Mouse (Mus musculus) liver, embryonic 14.5 days (tissue): ENCODE results near the gene Ttc21b. TPM values are rescaled to one million over a fixed set of nuclear protein-coding genes. Genes with fewer than 3 reads are reported as not detected.

ENCODE experiments used
- ATAC-seq: fragments of 200-750 bp; cut with Nextera tagmentation; 2 replicates; pipeline ENCODE4 v1.8.0; 2017; ENCODE audit warnings: moderate number of reproducible peaks, mild to moderate bottlenecking, moderate library complexity; ENCODE audit not compliant: insufficient read depth
- DNase-seq, 3 experiments: peaks; one replicate each; pipeline ENCODE4 v3.0.0-alpha.2; 2012 to 2013; ENCODE audit warnings: low read depth in 3 of 3, low spot score in 3 of 3
- H3K27ac ChIP-seq: fragments of 300-500 bp; sonication (generic); 2 replicates; pipeline ENCODE4 v1.5.1; 2014; ENCODE audit warnings: moderate library complexity, mild to moderate bottlenecking, control low read depth, inconsistent platforms
- H3K27me3 ChIP-seq: fragments of 300-500 bp; sonication (generic); 2 replicates; pipeline ENCODE4 v1.6.1; 2014; ENCODE audit warnings: mild to moderate bottlenecking, low read length, moderate library complexity; ENCODE audit not compliant: control insufficient read depth, insufficient read depth
- H3K36me3 ChIP-seq: fragments of 300-500 bp; sonication (generic); replicated peaks from 2 replicates; pipeline ENCODE4 v1.6.1; 2014; ENCODE audit warnings: low read depth; ENCODE audit not compliant: control insufficient read depth, insufficient read depth
- H3K4me1 ChIP-seq, 2 experiments: fragments of 200-500 bp in 1 of 2; fragments of 300-500 bp in 1 of 2; sonication (generic) in 1 of 2; replicated peaks; 2 replicates each; pipeline ENCODE4 v1.6.1; 2012 to 2014; ENCODE audit warnings: antibody characterized with exemption in 1 of 2, inconsistent platforms in 1 of 2, low read length in 1 of 2; ENCODE audit not compliant: control insufficient read depth in 2 of 2, insufficient read depth in 2 of 2
- H3K4me2 ChIP-seq: fragments of 300-500 bp; sonication (generic); 2 replicates; pipeline ENCODE4 v1.6.1; 2014; ENCODE audit warnings: low read depth, mild to moderate bottlenecking, control low read depth, moderate library complexity
- H3K4me3 ChIP-seq, 2 experiments: fragments of 200-500 bp in 1 of 2; fragments of 300-500 bp in 1 of 2; sonication (generic) in 1 of 2; 2 replicates each; pipeline ENCODE4 v1.5.1; 2012 to 2014; ENCODE audit warnings: low read depth in 2 of 2, low read length in 2 of 2, mild to moderate bottlenecking in 2 of 2, control low read depth in 1 of 2, inconsistent platforms in 1 of 2, moderate library complexity in 1 of 2; ENCODE audit not compliant: insufficient read depth in 1 of 2
- H3K9ac ChIP-seq: fragments of 300-500 bp; sonication (generic); replicated peaks from 2 replicates; pipeline ENCODE4 v1.6.1; 2014; ENCODE audit warnings: mild to moderate bottlenecking, control low read depth, moderate library complexity
- H3K9me3 ChIP-seq: fragments of 300-500 bp; sonication (generic); 2 replicates; pipeline ENCODE4 v1.6.1; 2016; ENCODE audit warnings: low read length, mixed read lengths; ENCODE audit not compliant: control insufficient read depth
- CTCF ChIP-seq: IDR thresholded peaks from 2 replicates; pipeline ENCODE4 v1.5.1; 2016; ENCODE audit warnings: antibody characterized with exemption, low read depth, control low read depth
- EP300 ChIP-seq: IDR thresholded peaks from 2 replicates; pipeline ENCODE4 v1.6.1; 2016; ENCODE audit warnings: antibody characterized with exemption, low read depth
- WGBS: fragments of 180-500 bp; shearing (Covaris S2); extraction: QIAGEN DNeasy Blood & Tissue Kit; methylation state at CpG from one replicate; pipeline ENCODE4 v1.1.7; 2014; ENCODE audit not compliant: insufficient replicate concordance; 5-methylcytosine and 5-hydroxymethylcytosine counted together
- polyA plus RNA-seq, 2 experiments: library from polyadenylated mRNA; depleted of rRNA in 1 of 2; stranded (reverse) in 1 of 2; unstranded in 1 of 2; fragments of >200 nt; fragmentation: Nextera tagmentation in 1 of 2; extraction: Ambion mirVana in 1 of 2; gene quantifications; 2 replicates each; pipeline versions ENCODE4 v1.2.1 to v1.2.3; 2012 to 2014

The Ttc21b gene
- polyA plus RNA-seq, 2 experiments, result 0.80 to 1.1 TPM

- H3K4me2 ChIP-seq, result no peak overlapping the region
- ATAC-seq (no peak), DNase-seq (no peak)
- H3K27me3 ChIP-seq, result no peaks in the 10 kb centered on the region
- H3K36me3 ChIP-seq, result no peaks in the 10 kb centered on the region
- TF ChIP-seq CTCF, result no peak
- no peak for TF ChIP-seq EP300
- WGBS, result 79% methylated on average over 7 of the region's 7 CpGs
- H3K9me3 ChIP-seq, result no peaks in the 10 kb centered on the region
- no peak overlapping the region for H3K9ac ChIP-seq
- H3K4me1 ChIP-seq, result no peaks in the 10 kb centered on the region
- H3K4me3 ChIP-seq, result no peak overlapping the region
- no peak overlapping the region for H3K27ac ChIP-seq
Observed at GRCm38 (mm10) chr2:66177017-66177416, 79.4 kb downstream of the Ttc21b start.

GRCm38 (mm10) chr2:66173134-66173533, 83.3 kb downstream of the Ttc21b start:
- H3K27ac ChIP-seq, result no peak overlapping the region
- 61% methylated on average over 5 of the region's 5 CpGs for WGBS
- TF ChIP-seq CTCF (no peak), EP300 (no peak)

GRCm38 (mm10) chr2:66171643-66172042, 84.8 kb downstream of the Ttc21b start:
- DNase-seq (no peak), ATAC-seq (no peak)
- Histone ChIP-seq H3K9ac (no peak overlapping the region), H3K27ac (no peak overlapping the region), H3K4me3 (no peak overlapping the region), H3K36me3 (no peaks in the 10 kb centered on the region), H3K27me3 (no peaks in the 10 kb centered on the region), H3K4me2 (no peak overlapping the region), H3K4me1 (no peaks in the 10 kb centered on the region), H3K9me3 (no peaks in the 10 kb centered on the region)
- WGBS, result 75% methylated on average over 3 of the region's 3 CpGs
- no peak for TF ChIP-seq CTCF
- no peak for TF ChIP-seq EP300

More at GRCm38 (mm10) chr2:66173134-66173533, 83.3 kb downstream of the Ttc21b start:
- H3K4me1 ChIP-seq, result no peaks in the 10 kb centered on the region
- no peak overlapping the region for H3K9ac ChIP-seq
- no peak overlapping the region for H3K4me3 ChIP-seq
- no peaks in the 10 kb centered on the region for H3K9me3 ChIP-seq
- no peak overlapping the region for H3K4me2 ChIP-seq
- ATAC-seq (no peak), DNase-seq (no peak)
- no peaks in the 10 kb centered on the region for H3K36me3 ChIP-seq
- no peaks in the 10 kb centered on the region for H3K27me3 ChIP-seq

GRCm38 (mm10) chr2:66170721-66171120, 85.7 kb downstream of the Ttc21b start:
- no peak overlapping the region for H3K9ac ChIP-seq
- H3K27ac ChIP-seq, result no peak overlapping the region
- TF ChIP-seq CTCF, result no peak
- no peak for TF ChIP-seq EP300
- no peak for ATAC-seq
- no peak for DNase-seq
- no peaks in the 10 kb centered on the region for H3K27me3 ChIP-seq
- H3K4me3 ChIP-seq, result no peak overlapping the region
- no peak overlapping the region for H3K4me2 ChIP-seq
- 50% methylated on average over 11 of the region's 11 CpGs for WGBS
- no peaks in the 10 kb centered on the region for H3K4me1 ChIP-seq
- H3K9me3 ChIP-seq, result no peaks in the 10 kb centered on the region
- no peaks in the 10 kb centered on the region for H3K36me3 ChIP-seq

- Histone ChIP-seq H3K4me3 (no peak overlapping the region), H3K9ac (no peak overlapping the region), H3K36me3 (no peaks in the 10 kb centered on the region), H3K4me1 (no peaks in the 10 kb centered on the region), H3K9me3 (no peaks in the 10 kb centered on the region), H3K27me3 (no peaks in the 10 kb centered on the region), H3K27ac (no peak overlapping the region), H3K4me2 (no peak overlapping the region)
- 69% methylated on average over 8 of the region's 8 CpGs for WGBS
- ATAC-seq, result no peak
- no peak for DNase-seq
- TF ChIP-seq EP300 (no peak), CTCF (no peak)
Observed at GRCm38 (mm10) chr2:66165025-66165424, 91.4 kb downstream of the Ttc21b start.
